Mouse (Mus musculus): Measurements from ENCODE around the gene Cald1. TPM values are rescaled to one million over a fixed set of nuclear protein-coding genes. Genes with fewer than 3 reads are reported as not detected.

Cald1 gene
- polyA plus RNA-seq, 1 experiment from 2014 or later: 73.1 TPM

- no peaks in the 10 kb centered on the region for H3K36me3 ChIP-seq (ENCODE audit: poor library complexity, severe bottlenecking)
- H3K9me3 ChIP-seq (replicated peaks): no peaks in the 10 kb centered on the region
- H3K4me3 ChIP-seq: no peak overlapping the region
- H3K27ac ChIP-seq: no peak overlapping the region
- ATAC-seq: no peak
- H3K9ac ChIP-seq: no peak overlapping the region
- no peaks in the 10 kb centered on the region for H3K27me3 ChIP-seq
- 92% methylated on average over 8 of the region's 8 CpGs for WGBS
- no peak overlapping the region for H3K4me2 ChIP-seq
- peaks cover 36% of the 10 kb centered on the region for H3K4me1 ChIP-seq
Measured at GRCm38 (mm10) chr6:34713777-34714176, 115.5 kb downstream of the Cald1 start.

GRCm38 (mm10) chr6:34714612-34715011 lies 116.3 kb downstream of the Cald1 start:
- Histone ChIP-seq H3K27ac (no peak overlapping the region), H3K9ac (no peak overlapping the region), H3K27me3 (no peaks in the 10 kb centered on the region), H3K36me3 (ENCODE audit: poor library complexity, severe bottlenecking) (no peaks in the 10 kb centered on the region), H3K4me3 (no peak overlapping the region), H3K4me2 (no peak overlapping the region), H3K9me3 (replicated peaks) (no peaks in the 10 kb centered on the region), H3K4me1 (peaks cover 30% of the 10 kb centered on the region)
- ATAC-seq: no peak
- 86% methylated on average over 4 of the region's 4 CpGs for WGBS

- Histone ChIP-seq H3K27me3 (no peaks in the 10 kb centered on the region), H3K4me1 (peaks cover 12% of the 10 kb centered on the region), H3K9me3 (replicated peaks) (no peaks in the 10 kb centered on the region), H3K9ac (no peak overlapping the region), H3K27ac (no peak overlapping the region), H3K4me2 (no peak overlapping the region), H3K4me3 (no peak overlapping the region), H3K36me3 (ENCODE audit: poor library complexity, severe bottlenecking) (no peaks in the 10 kb centered on the region)
- no peak for ATAC-seq
- 91% methylated on average over 9 of the region's 9 CpGs for WGBS
Measured at GRCm38 (mm10) chr6:34716206-34716887, 118.0 kb downstream of the Cald1 start.

- 26% methylated on average over 3 of the region's 3 CpGs for WGBS
- ATAC-seq: no peak
Measured at GRCm38 (mm10) chr6:34716888-34717635, 118.8 kb downstream of the Cald1 start.

GRCm38 (mm10) chr6:34717651-34718050 lies 119.4 kb downstream of the Cald1 start:
- Histone ChIP-seq H3K36me3 (ENCODE audit: poor library complexity, severe bottlenecking) (no peaks in the 10 kb centered on the region), H3K27me3 (no peaks in the 10 kb centered on the region), H3K4me1 (0 out of 2 replicates have a peak, but pooled peaks cover 4% of the 10 kb centered on the region), H3K27ac (no peak overlapping the region), H3K4me3 (no peak overlapping the region), H3K4me2 (no peak overlapping the region), H3K9me3 (replicated peaks) (no peaks in the 10 kb centered on the region), H3K9ac (no peak overlapping the region)
- ATAC-seq: no peak
- 88% methylated on average over 4 of the region's 4 CpGs for WGBS

More at GRCm38 (mm10) chr6:34716888-34717635, 118.8 kb downstream of the Cald1 start:
- Histone ChIP-seq H3K4me3 (no peak overlapping the region), H3K36me3 (ENCODE audit: poor library complexity, severe bottlenecking) (no peaks in the 10 kb centered on the region), H3K4me1 (0 out of 2 replicates have a peak, but pooled peaks cover 5% of the 10 kb centered on the region), H3K9ac (no peak overlapping the region), H3K27ac (no peak overlapping the region), H3K9me3 (replicated peaks) (no peaks in the 10 kb centered on the region), H3K4me2 (no peak overlapping the region), H3K27me3 (no peaks in the 10 kb centered on the region)

- Histone ChIP-seq H3K36me3 (ENCODE audit: poor library complexity, severe bottlenecking) (no peaks in the 10 kb centered on the region), H3K4me2 (no peak overlapping the region), H3K27ac (no peak overlapping the region), H3K27me3 (no peaks in the 10 kb centered on the region), H3K4me3 (no peak overlapping the region), H3K9ac (no peak overlapping the region), H3K9me3 (replicated peaks) (no peaks in the 10 kb centered on the region), H3K4me1 (0 out of 2 replicates have a peak, but pooled peaks cover 4% of the 10 kb centered on the region)
- no peak for ATAC-seq
- WGBS: 64% methylated on average over 6 of the region's 6 CpGs
Measured at GRCm38 (mm10) chr6:34719141-34719680, 120.9 kb downstream of the Cald1 start.

GRCm38 (mm10) chr6:34720447-34720846 lies 122.1 kb downstream of the Cald1 start:
- no peak for ATAC-seq
- 0 out of 2 replicates have a peak, but pooled peaks cover 5% of the 10 kb centered on the region for H3K4me1 ChIP-seq
- no peak overlapping the region for H3K4me3 ChIP-seq
- no peak overlapping the region for H3K4me2 ChIP-seq
- no peak overlapping the region for H3K27ac ChIP-seq
- H3K27me3 ChIP-seq: no peaks in the 10 kb centered on the region
- no peaks in the 10 kb centered on the region for H3K36me3 ChIP-seq (ENCODE audit: poor library complexity, severe bottlenecking)
- WGBS: 83% methylated on average over 4 of the region's 4 CpGs
- no peak overlapping the region for H3K9ac ChIP-seq
- H3K9me3 ChIP-seq (replicated peaks): no peaks in the 10 kb centered on the region

- H3K4me2 ChIP-seq: no peak overlapping the region
- no peak for ATAC-seq
- no peak overlapping the region for H3K9ac ChIP-seq
- WGBS: 87% methylated on average over 6 of the region's 6 CpGs
- no peaks in the 10 kb centered on the region for H3K9me3 ChIP-seq (replicated peaks)
- H3K4me1 ChIP-seq: peaks cover 18% of the 10 kb centered on the region
- H3K27ac ChIP-seq: no peak overlapping the region
- no peak overlapping the region for H3K4me3 ChIP-seq
- H3K36me3 ChIP-seq (ENCODE audit: poor library complexity, severe bottlenecking): no peaks in the 10 kb centered on the region
- no peaks in the 10 kb centered on the region for H3K27me3 ChIP-seq
Measured at GRCm38 (mm10) chr6:34721740-34722139, 123.4 kb downstream of the Cald1 start.

- Histone ChIP-seq H3K36me3 (ENCODE audit: poor library complexity, severe bottlenecking) (no peaks in the 10 kb centered on the region), H3K9me3 (replicated peaks) (no peaks in the 10 kb centered on the region), H3K27ac (no peak overlapping the region), H3K9ac (no peak overlapping the region), H3K4me3 (no peak overlapping the region), H3K4me1 (peaks cover 18% of the 10 kb centered on the region), H3K4me2 (no peak overlapping the region), H3K27me3 (no peaks in the 10 kb centered on the region)
- WGBS: 87% methylated on average over 7 of the region's 7 CpGs
- no peak for ATAC-seq
Measured at GRCm38 (mm10) chr6:34722660-34723059, 124.4 kb downstream of the Cald1 start.

GRCm38 (mm10) chr6:34723250-34723904 lies 125.1 kb downstream of the Cald1 start:
- WGBS: 92% methylated on average over 10 of the region's 10 CpGs
- no peak for ATAC-seq
- Histone ChIP-seq H3K9ac (no peak overlapping the region), H3K4me3 (no peak overlapping the region), H3K4me2 (no peak overlapping the region), H3K36me3 (ENCODE audit: poor library complexity, severe bottlenecking) (no peaks in the 10 kb centered on the region), H3K4me1 (peaks cover 18% of the 10 kb centered on the region), H3K27ac (no peak overlapping the region), H3K9me3 (replicated peaks) (no peaks in the 10 kb centered on the region), H3K27me3 (no peaks in the 10 kb centered on the region)

- no peak overlapping the region for H3K9ac ChIP-seq
- H3K27ac ChIP-seq: no peak overlapping the region
- no peak overlapping the region for H3K4me3 ChIP-seq
- no peaks in the 10 kb centered on the region for H3K27me3 ChIP-seq
- 63% methylated on average over 1 of the region's 1 CpGs for WGBS
- no peak for ATAC-seq
- H3K4me2 ChIP-seq: no peak overlapping the region
- no peaks in the 10 kb centered on the region for H3K9me3 ChIP-seq (replicated peaks)
- H3K36me3 ChIP-seq (ENCODE audit: poor library complexity, severe bottlenecking): no peaks in the 10 kb centered on the region
- peaks cover 18% of the 10 kb centered on the region for H3K4me1 ChIP-seq
Measured at GRCm38 (mm10) chr6:34725660-34726059, 127.4 kb downstream of the Cald1 start.

- H3K9me3 ChIP-seq (replicated peaks): no peaks in the 10 kb centered on the region
- peaks cover 20% of the 10 kb centered on the region for H3K4me1 ChIP-seq
- WGBS: 42% methylated on average over 1 of the region's 1 CpGs
- no peak overlapping the region for H3K4me2 ChIP-seq
- no peak overlapping the region for H3K4me3 ChIP-seq
- no peak overlapping the region for H3K9ac ChIP-seq
- no peak for ATAC-seq
- no peak overlapping the region for H3K27ac ChIP-seq
- no peaks in the 10 kb centered on the region for H3K36me3 ChIP-seq (ENCODE audit: poor library complexity, severe bottlenecking)
- H3K27me3 ChIP-seq: no peaks in the 10 kb centered on the region
Measured at GRCm38 (mm10) chr6:34726104-34726503, 127.8 kb downstream of the Cald1 start.
